Mouse (Mus musculus) lung, postnatal 0 days (tissue): ENCODE measurements around the gene Iqgap2. TPM values are rescaled to one million over a fixed set of nuclear protein-coding genes. Genes with fewer than 3 reads are reported as not detected.

ENCODE experiments used
- ATAC-seq: fragments of 200-750 bp; cut with Nextera tagmentation; 2 replicates; pipeline ENCODE4 v1.8.0; 2017; ENCODE audit warnings: moderate library complexity
- DNase-seq: peaks from one replicate; pipeline ENCODE4 v3.0.0-alpha.2; 2016; ENCODE audit warnings: low spot score
- H3K27ac ChIP-seq: fragments of 300-500 bp; sonication (generic); 2 replicates; pipeline ENCODE4 v1.5.1; 2014; ENCODE audit warnings: antibody characterized with exemption, mild to moderate bottlenecking, low read length, mixed read lengths
- H3K27me3 ChIP-seq: fragments of 300-500 bp; sonication (generic); replicated peaks from 2 replicates; pipeline ENCODE4 v1.6.1; 2014; ENCODE audit warnings: low read length, mixed read lengths; ENCODE audit not compliant: insufficient read depth
- H3K36me3 ChIP-seq: fragments of 300-500 bp; sonication (generic); 2 replicates; pipeline ENCODE4 v1.6.1; 2014; ENCODE audit warnings: low read length, mixed read lengths; ENCODE audit not compliant: insufficient read depth
- H3K4me1 ChIP-seq: fragments of 300-500 bp; sonication (generic); 2 replicates; pipeline ENCODE4 v1.6.1; 2014; ENCODE audit warnings: antibody characterized with exemption, low read depth, low read length, mixed read lengths; ENCODE audit not compliant: insufficient read depth
- H3K4me2 ChIP-seq: fragments of 300-500 bp; sonication (generic); replicated peaks from 2 replicates; pipeline ENCODE4 v1.6.1; 2014; ENCODE audit warnings: low read depth, mild to moderate bottlenecking, low read length, moderate library complexity, mixed read lengths
- H3K4me3 ChIP-seq: fragments of 300-500 bp; sonication (generic); 2 replicates; pipeline ENCODE4 v1.5.1; 2014; ENCODE audit warnings: low read depth, low read length
- H3K9ac ChIP-seq: fragments of 300-500 bp; sonication (generic); replicated peaks from 2 replicates; pipeline ENCODE4 v1.6.1; 2014; ENCODE audit warnings: low read depth, mild to moderate bottlenecking
- H3K9me3 ChIP-seq: fragments of 300-500 bp; sonication (generic); 2 replicates; pipeline ENCODE4 v1.6.1; 2016; ENCODE audit warnings: low read length, mixed read lengths
- CTCF ChIP-seq: IDR thresholded peaks from 2 replicates; pipeline ENCODE4 v1.5.1; 2016; ENCODE audit warnings: antibody characterized with exemption, mild to moderate bottlenecking
- EP300 ChIP-seq: IDR thresholded peaks from 2 replicates; pipeline ENCODE4 v1.6.1; 2016; ENCODE audit warnings: antibody characterized with exemption, mild to moderate bottlenecking, control low read depth
- WGBS: fragments of 180-500 bp; shearing (Covaris S2); extraction: QIAGEN DNeasy Blood & Tissue Kit; methylation state at CpG from one replicate; pipeline ENCODE4 v1.1.7; 2014; 5-methylcytosine and 5-hydroxymethylcytosine counted together
- polyA plus RNA-seq: library from polyadenylated mRNA; unstranded; fragments of >200 nt; fragmentation: Nextera tagmentation; extraction: Ambion mirVana; gene quantifications from 2 replicates; pipeline ENCODE4 v1.2.1, GENCODE M21; 2015

Iqgap2 gene
- polyA plus RNA-seq, 1 experiment from 2014 or later = 2.7 TPM

DNA sequence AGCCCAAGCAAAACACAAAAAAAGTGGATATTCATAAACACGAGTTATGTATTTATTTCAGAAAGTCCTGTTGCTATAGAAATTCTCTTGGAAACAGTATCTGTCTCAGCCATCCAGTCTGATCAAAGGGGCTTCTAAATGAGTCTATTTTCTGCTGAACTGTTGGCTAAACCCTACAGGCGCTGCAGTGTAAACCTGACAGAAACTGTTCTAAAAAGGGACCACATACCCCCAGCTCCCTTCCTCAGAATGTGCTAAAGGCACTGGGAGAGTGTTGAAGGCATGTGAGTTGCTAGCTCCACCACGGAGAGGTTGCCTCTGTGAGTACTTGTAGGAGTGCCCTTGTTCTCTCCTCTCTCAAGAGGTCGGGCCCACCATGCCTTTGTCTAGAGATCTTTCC, 19.7 kb downstream of the Iqgap2 start:
- WGBS = 63% methylated on average over 4 of the region's 4 CpGs
- Histone ChIP-seq H3K27ac (no peak overlapping the region), H3K27me3 (no peaks in the 10 kb centered on the region), H3K9me3 (no peaks in the 10 kb centered on the region), H3K4me2 (no peak overlapping the region), H3K36me3 (no peaks in the 10 kb centered on the region), H3K9ac (no peak overlapping the region), H3K4me1 (no peaks in the 10 kb centered on the region), H3K4me3 (no peak overlapping the region)
- TF ChIP-seq EP300 (no peak), CTCF (no peak)
- no peak for ATAC-seq
- no peak for DNase-seq

DNA sequence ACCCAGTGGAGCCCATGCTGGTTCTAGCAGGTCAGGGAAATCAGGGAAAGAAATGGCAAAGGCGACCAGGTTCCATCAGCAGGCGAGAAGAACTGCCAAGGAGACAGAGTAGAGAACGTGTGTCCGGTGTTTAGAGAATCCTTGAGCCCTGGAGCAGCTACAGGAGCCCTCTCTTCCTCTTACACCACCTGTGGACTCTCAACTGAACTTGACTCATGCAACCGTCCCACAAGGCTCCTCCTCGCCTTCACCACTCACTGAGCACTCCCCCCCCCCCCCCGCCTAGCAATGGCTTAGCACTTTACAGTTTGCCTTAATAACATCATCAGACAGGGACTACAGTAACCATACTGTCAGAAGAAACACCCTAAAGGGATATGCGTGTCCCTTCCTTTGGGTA, 21.1 kb downstream of the Iqgap2 start:
- Histone ChIP-seq H3K4me3 (no peak overlapping the region), H3K9me3 (no peaks in the 10 kb centered on the region), H3K27ac (no peak overlapping the region), H3K9ac (no peak overlapping the region), H3K4me2 (no peak overlapping the region), H3K27me3 (no peaks in the 10 kb centered on the region), H3K4me1 (no peaks in the 10 kb centered on the region), H3K36me3 (no peaks in the 10 kb centered on the region)
- no peak for DNase-seq
- WGBS = 82% methylated on average over 8 of the region's 8 CpGs
- no peak for ATAC-seq
- TF ChIP-seq CTCF = no peak
- TF ChIP-seq EP300 = no peak

DNA sequence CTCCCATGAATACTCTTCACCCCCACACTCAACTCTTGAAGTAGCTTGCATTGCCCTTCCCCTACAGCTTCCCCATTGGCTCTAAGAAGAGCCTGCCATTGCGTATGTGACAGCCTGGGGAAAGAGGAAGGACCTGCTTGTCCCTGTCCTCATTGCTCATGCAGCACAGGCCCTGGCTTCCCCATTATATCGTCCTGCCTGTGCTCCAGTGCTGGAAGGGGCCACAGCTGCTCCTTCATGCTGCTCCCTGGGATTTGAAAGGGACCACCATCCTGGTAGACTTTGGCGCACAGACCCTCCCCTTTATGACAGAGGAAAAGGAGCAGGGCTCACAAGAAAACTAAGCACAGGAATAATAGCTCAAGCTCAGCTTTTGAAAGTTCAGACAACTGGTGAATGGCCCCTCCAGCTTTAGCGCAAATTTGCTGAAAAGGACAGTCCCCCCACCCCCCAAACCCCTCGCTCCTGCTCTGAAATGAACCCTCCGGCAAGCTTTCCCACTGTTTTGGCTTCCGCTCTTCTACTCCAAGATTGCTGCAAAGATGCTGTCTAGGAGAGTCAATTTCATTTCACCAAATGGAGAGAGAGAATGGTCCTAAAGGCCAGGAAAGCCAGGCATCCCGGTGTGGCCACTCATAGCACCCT, 22.7 kb downstream of the Iqgap2 start:
- H3K9ac ChIP-seq = no peak overlapping the region
- TF ChIP-seq CTCF (no peak), EP300 (no peak)
- H3K4me1 ChIP-seq = no peaks in the 10 kb centered on the region
- H3K27ac ChIP-seq = no peak overlapping the region
- H3K27me3 ChIP-seq = no peaks in the 10 kb centered on the region
- H3K4me2 ChIP-seq = no peak overlapping the region
- WGBS = 73% methylated on average over 8 of the region's 8 CpGs
- no peaks in the 10 kb centered on the region for H3K36me3 ChIP-seq
- ATAC-seq (no peak), DNase-seq (peak; percentile 42)
- H3K9me3 ChIP-seq = no peaks in the 10 kb centered on the region
- H3K4me3 ChIP-seq = no peak overlapping the region

DNA sequence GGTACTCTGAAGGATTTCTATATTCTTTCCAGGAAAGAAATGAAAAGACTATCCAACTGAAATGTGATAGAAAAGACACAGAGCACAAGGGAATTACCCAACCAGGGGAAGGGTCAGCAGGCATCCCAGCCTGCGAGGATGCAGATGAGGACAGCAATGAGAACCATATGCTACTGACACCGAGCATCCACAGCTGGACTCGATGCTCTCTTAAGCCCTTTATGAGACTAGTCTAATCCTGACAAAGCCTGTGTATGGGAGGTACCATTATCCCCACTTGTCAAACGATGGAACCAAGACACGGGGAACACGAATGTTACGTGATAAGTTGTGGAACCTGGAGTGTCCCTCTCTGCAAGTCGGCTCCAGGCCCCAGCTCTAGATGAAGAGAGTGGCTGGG, 29.5 kb downstream of the Iqgap2 start:
- no peak for TF ChIP-seq CTCF
- no peak for TF ChIP-seq EP300
- no peak overlapping the region for H3K27ac ChIP-seq
- H3K36me3 ChIP-seq = no peaks in the 10 kb centered on the region
- no peak for ATAC-seq
- no peak for DNase-seq
- WGBS = 77% methylated on average over 8 of the region's 8 CpGs
- no peaks in the 10 kb centered on the region for H3K9me3 ChIP-seq
- no peaks in the 10 kb centered on the region for H3K4me1 ChIP-seq
- no peak overlapping the region for H3K4me2 ChIP-seq
- no peak overlapping the region for H3K9ac ChIP-seq
- H3K4me3 ChIP-seq = no peak overlapping the region
- no peaks in the 10 kb centered on the region for H3K27me3 ChIP-seq

DNA sequence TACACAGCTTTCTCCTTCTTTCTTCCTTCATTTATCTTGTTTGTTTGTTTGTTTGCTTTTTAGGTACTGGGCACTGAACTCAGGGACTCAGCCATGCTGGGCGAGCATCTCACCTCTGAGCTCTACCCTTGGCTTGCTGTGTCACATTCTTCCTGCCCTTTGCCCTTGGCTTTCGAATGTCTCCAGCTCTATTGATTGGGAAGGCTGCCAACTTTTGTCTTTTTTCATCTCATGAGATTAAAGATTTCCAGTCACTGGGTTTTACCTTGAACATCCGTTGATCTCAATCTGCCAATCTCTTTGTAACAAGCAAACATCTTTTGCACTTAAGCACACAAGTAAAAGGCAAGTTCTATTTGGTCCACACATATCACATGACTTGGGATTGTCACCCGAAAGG, 32.5 kb downstream of the Iqgap2 start:
- TF ChIP-seq EP300 = no peak
- TF ChIP-seq CTCF = no peak
- H3K4me1 ChIP-seq = no peaks in the 10 kb centered on the region
- DNase-seq (no peak), ATAC-seq (no peak)
- H3K4me2 ChIP-seq = no peak overlapping the region
- 58% methylated on average over 4 of the region's 4 CpGs for WGBS
- H3K36me3 ChIP-seq = no peaks in the 10 kb centered on the region
- no peak overlapping the region for H3K4me3 ChIP-seq
- H3K9ac ChIP-seq = no peak overlapping the region
- no peak overlapping the region for H3K27ac ChIP-seq
- no peaks in the 10 kb centered on the region for H3K27me3 ChIP-seq
- no peaks in the 10 kb centered on the region for H3K9me3 ChIP-seq

DNA sequence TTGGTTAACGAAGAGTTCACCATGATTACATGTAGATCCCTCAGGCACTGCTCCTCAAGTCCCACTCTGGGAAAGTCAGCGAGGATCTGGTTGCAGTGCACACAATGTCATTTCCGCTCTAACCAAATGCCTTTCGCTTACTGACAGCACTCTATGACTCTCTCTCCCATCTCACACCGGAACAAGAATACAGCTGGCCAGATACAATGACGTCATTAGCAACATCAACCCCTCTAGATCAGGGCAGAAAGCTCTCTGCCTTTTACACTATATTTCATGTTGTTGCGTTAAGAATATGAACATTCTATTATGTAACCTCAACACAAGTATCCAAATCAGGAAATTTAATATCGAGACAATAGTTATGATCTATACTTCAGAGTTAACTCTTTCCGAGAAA, 32.9 kb downstream of the Iqgap2 start:
- 71% methylated on average over 9 of the region's 9 CpGs for WGBS
- TF ChIP-seq CTCF (no peak), EP300 (no peak)
- no peak for DNase-seq
- no peaks in the 10 kb centered on the region for H3K4me1 ChIP-seq
- H3K36me3 ChIP-seq = no peaks in the 10 kb centered on the region
- no peak overlapping the region for H3K9ac ChIP-seq
- H3K4me3 ChIP-seq = no peak overlapping the region
- no peak overlapping the region for H3K4me2 ChIP-seq
- H3K9me3 ChIP-seq = no peaks in the 10 kb centered on the region
- ATAC-seq = no peak
- no peaks in the 10 kb centered on the region for H3K27me3 ChIP-seq
- H3K27ac ChIP-seq = no peak overlapping the region

DNA sequence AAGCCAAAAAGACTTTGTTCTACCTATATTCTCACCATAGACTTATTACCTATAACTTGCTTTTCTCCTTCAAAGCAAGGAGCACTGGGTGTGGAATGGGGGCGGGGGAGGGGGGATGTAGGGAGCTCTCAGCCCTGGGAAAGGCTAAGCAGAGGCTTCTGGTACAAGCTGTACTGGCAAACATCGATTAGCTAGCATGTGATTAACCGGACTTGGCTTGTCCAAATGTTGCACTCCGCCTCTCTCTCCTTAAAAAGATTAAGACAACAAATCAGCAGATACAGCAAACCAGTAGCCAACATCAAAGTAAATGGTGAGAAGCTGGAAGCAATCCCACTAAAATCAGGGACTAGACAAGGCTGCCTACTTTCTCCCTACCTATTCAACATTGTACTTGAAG, 36.2 kb downstream of the Iqgap2 start:
- Histone ChIP-seq H3K9me3 (no peaks in the 10 kb centered on the region), H3K4me1 (no peaks in the 10 kb centered on the region), H3K4me2 (no peak overlapping the region), H3K9ac (no peak overlapping the region), H3K4me3 (no peak overlapping the region), H3K27ac (no peak overlapping the region), H3K36me3 (no peaks in the 10 kb centered on the region), H3K27me3 (no peaks in the 10 kb centered on the region)
- ATAC-seq (no peak), DNase-seq (no peak)
- WGBS = 75% methylated on average over 4 of the region's 4 CpGs
- TF ChIP-seq CTCF (no peak), EP300 (no peak)
